Mouse (Mus musculus) MEL (cell line): ENCODE results near the gene Fgfr2. TPM values are rescaled to one million over a fixed set of nuclear protein-coding genes. Genes with fewer than 3 reads are reported as not detected.

Experiments
- DNase-seq: peaks from one replicate; pipeline ENCODE4 v3.0.0; 2011; ENCODE audit warnings: low read depth, low spot score
- H3K27ac ChIP-seq: 2 replicates; pipeline ENCODE4 v1.5.1; 2012; ENCODE audit warnings: low read depth, mild to moderate bottlenecking, control low read depth, low read length, moderate library complexity; ENCODE audit not compliant: control insufficient read depth
- H3K27me3 ChIP-seq, 2 experiments: fragments of 150-350 bp in 1 of 2; sonication (generic) in 1 of 2; 2 replicates each; pipeline ENCODE4 v1.6.1; 2012; ENCODE audit warnings: low read length in 2 of 2, mild to moderate bottlenecking in 2 of 2, improper control_type of control experiment in 1 of 2, moderate library complexity in 1 of 2; ENCODE audit not compliant: insufficient read depth in 2 of 2, control insufficient read depth in 1 of 2
- H3K36me3 ChIP-seq, 2 experiments: 2 replicates each; pipeline ENCODE4 v1.6.1; 2012 to 2014; ENCODE audit warnings: low read length in 2 of 2, improper control_type of control experiment in 1 of 2, inconsistent platforms in 1 of 2, mild to moderate bottlenecking in 1 of 2; ENCODE audit not compliant: insufficient read depth in 2 of 2, control insufficient read depth in 1 of 2
- H3K4me1 ChIP-seq, 2 experiments: fragments of 150-350 bp in 1 of 2; sonication (generic) in 1 of 2; 2 replicates each; pipeline ENCODE4 v1.6.1; 2012; ENCODE audit warnings: low read length in 2 of 2, improper control_type of control experiment in 1 of 2, mild to moderate bottlenecking in 1 of 2; ENCODE audit not compliant: insufficient read depth in 2 of 2, control insufficient read depth in 1 of 2
- H3K4me3 ChIP-seq, 2 experiments: fragments of 150-350 bp in 1 of 2; sonication (generic) in 1 of 2; 2 replicates each; pipeline ENCODE4 v1.5.1; 2012; ENCODE audit warnings: low read depth in 2 of 2, low read length in 2 of 2, mild to moderate bottlenecking in 2 of 2, moderate library complexity in 2 of 2, control low read depth in 1 of 2, improper control_type of control experiment in 1 of 2; ENCODE audit not compliant: control insufficient read depth in 1 of 2, insufficient read depth in 1 of 2
- H3K79me2 ChIP-seq: 2 replicates; pipeline ENCODE4 v1.6.1; 2012; ENCODE audit warnings: mild to moderate bottlenecking, low read length, moderate library complexity; ENCODE audit not compliant: control insufficient read depth, poor library complexity, insufficient read depth
- H3K9ac ChIP-seq: 2 replicates; pipeline ENCODE4 v1.6.1; 2012; ENCODE audit warnings: low read depth, mild to moderate bottlenecking, control low read depth, low read length, moderate library complexity; ENCODE audit not compliant: control insufficient read depth, poor library complexity, severe bottlenecking
- H3K9me3 ChIP-seq: fragments of 150-350 bp; sonication (generic); replicated peaks from 2 replicates; pipeline ENCODE4 v1.6.1; 2012; ENCODE audit warnings: mild to moderate bottlenecking, low read length, improper control_type of control experiment, moderate library complexity; ENCODE audit not compliant: insufficient read depth
- BHLHE40 ChIP-seq: IDR thresholded peaks from 2 replicates; pipeline ENCODE4 v1.6.1; 2012; ENCODE audit warnings: low read depth, mild to moderate bottlenecking, inconsistent platforms, low read length, improper control_type of control experiment, borderline replicate concordance
- CHD1 ChIP-seq: IDR thresholded peaks from 2 replicates; pipeline ENCODE4 v1.6.1; 2012; ENCODE audit warnings: low read depth, mild to moderate bottlenecking, inconsistent platforms, low read length, improper control_type of control experiment
- ETS1 ChIP-seq: IDR thresholded peaks from 2 replicates; pipeline ENCODE4 v1.6.1; 2012; ENCODE audit warnings: low read depth, mild to moderate bottlenecking, inconsistent platforms, low read length, improper control_type of control experiment, moderate library complexity
- MAFK ChIP-seq: IDR thresholded peaks from 2 replicates; pipeline ENCODE4 v1.6.1; 2011; ENCODE audit warnings: low read depth, mild to moderate bottlenecking, low read length, improper control_type of control experiment, borderline replicate concordance
- MXI1 ChIP-seq: IDR thresholded peaks from 2 replicates; pipeline ENCODE4 v1.6.1; 2011; ENCODE audit warnings: mild to moderate bottlenecking, low read depth, low read length, improper control_type of control experiment
- MYB ChIP-seq: IDR thresholded peaks from 2 replicates; pipeline ENCODE4 v1.6.1; 2011; ENCODE audit warnings: mild to moderate bottlenecking, low read depth, low read length, improper control_type of control experiment
- NELFE ChIP-seq: IDR thresholded peaks from 2 replicates; pipeline ENCODE4 v1.6.1; 2011; ENCODE audit warnings: low read depth, low read length, improper control_type of control experiment
- NRF1 ChIP-seq: IDR thresholded peaks from 2 replicates; pipeline ENCODE4 v1.6.1; 2014; ENCODE audit warnings: low read depth, mild to moderate bottlenecking, inconsistent platforms, low read length, improper control_type of control experiment, moderate library complexity; ENCODE audit not compliant: poor library complexity, insufficient read depth, severe bottlenecking
- POLR2AphosphoS2 ChIP-seq: IDR thresholded peaks from 2 replicates; pipeline ENCODE4 v1.6.1; 2011; ENCODE audit warnings: low read length, improper control_type of control experiment
- RAD21 ChIP-seq: IDR thresholded peaks from 2 replicates; pipeline ENCODE4 v1.6.1; 2011; ENCODE audit warnings: mild to moderate bottlenecking, low read depth, low read length, improper control_type of control experiment
- TCF12 ChIP-seq: IDR thresholded peaks from 2 replicates; pipeline ENCODE4 v1.6.1; 2014; ENCODE audit warnings: low read depth, mild to moderate bottlenecking, inconsistent platforms, low read length, improper control_type of control experiment, moderate library complexity
- UBTF ChIP-seq: IDR thresholded peaks from 2 replicates; pipeline ENCODE4 v1.6.1; 2012; ENCODE audit warnings: low read depth, mild to moderate bottlenecking, inconsistent platforms, low read length, improper control_type of control experiment, moderate library complexity, borderline replicate concordance; ENCODE audit not compliant: insufficient read depth
- ZMIZ1 ChIP-seq: IDR thresholded peaks from 2 replicates; pipeline ENCODE4 v1.6.1; 2012; ENCODE audit warnings: low read depth, mild to moderate bottlenecking, inconsistent platforms, low read length, improper control_type of control experiment, moderate library complexity
- polyA plus RNA-seq, 2 experiments: library from polyadenylated mRNA; stranded (reverse) in 1 of 2; unstranded in 1 of 2; fragments of >175 nt in 1 of 2; fragments of >200 nt in 1 of 2; gene quantifications; 2 replicates each; pipeline versions ENCODE4 v1.2.1 to v1.2.4; 2012; ENCODE audit warnings: low replicate concordance in 2 of 2, low read depth in 1 of 2; ENCODE audit not compliant: insufficient read length in 2 of 2, insufficient read depth in 1 of 2, missing spikeins in 1 of 2
- total RNA-seq: library from RNA; depleted of rRNA; stranded (reverse); fragments of 300-350 nt; gene quantifications from 2 replicates; pipeline ENCODE4 v1.2.3, GENCODE M21; 2012

Fgfr2 gene
- total and polyA plus RNA-seq, 3 experiments: not detected

GRCm38 (mm10) chr7:132698737-132699136, 424.4 kb downstream of the Fgfr2 start:
- no peak for DNase-seq
- Histone ChIP-seq H3K4me1 (no peaks in the 10 kb centered on the region), H3K79me2 (no peaks in the 10 kb centered on the region), H3K27me3 (no peaks in the 10 kb centered on the region), H3K9me3 (no peaks in the 10 kb centered on the region), H3K27ac (no peak overlapping the region), H3K36me3 (no peaks in the 10 kb centered on the region), H3K9ac (no peak overlapping the region), H3K4me3 (no peak overlapping the region)
- TF ChIP-seq MXI1: no peak
- TF ChIP-seq CHD1: no peak
- no peak for TF ChIP-seq MAFK
- no peak for TF ChIP-seq NRF1
- no peak for TF ChIP-seq NELFE
- TF ChIP-seq POLR2AphosphoS2: no peak
- TF ChIP-seq RAD21: no peak
- no peak for TF ChIP-seq UBTF
- TF ChIP-seq TCF12: no peak

- Histone ChIP-seq H3K9me3 (no peaks in the 10 kb centered on the region), H3K79me2 (no peaks in the 10 kb centered on the region), H3K27ac (no peak overlapping the region), H3K9ac (no peak overlapping the region), H3K36me3 (no peaks in the 10 kb centered on the region), H3K4me1 (no peaks in the 10 kb centered on the region), H3K4me3 (no peak overlapping the region), H3K27me3 (no peaks in the 10 kb centered on the region)
- no peak for TF ChIP-seq ZMIZ1
- TF ChIP-seq MYB: no peak
- no peak for TF ChIP-seq UBTF
- no peak for TF ChIP-seq BHLHE40
- DNase-seq: no peak
These were observed 425.8 kb downstream of the Fgfr2 start for GRCm38 (mm10) chr7:132697258-132697796.

- Histone ChIP-seq H3K79me2 (no peaks in the 10 kb centered on the region), H3K36me3 (no peaks in the 10 kb centered on the region), H3K4me3 (no peak overlapping the region), H3K9ac (no peak overlapping the region), H3K9me3 (no peaks in the 10 kb centered on the region), H3K27ac (no peak overlapping the region), H3K4me1 (no peaks in the 10 kb centered on the region), H3K27me3 (no peaks in the 10 kb centered on the region)
- no peak for DNase-seq
- TF ChIP-seq ETS1: no peak
- no peak for TF ChIP-seq ZMIZ1
- no peak for TF ChIP-seq NELFE
These were observed 429.6 kb downstream of the Fgfr2 start for GRCm38 (mm10) chr7:132693561-132693960.
